Mouse (Mus musculus): Measurements from ENCODE around the gene Plcl1.

- TF ChIP-seq CTCF (IDR thresholded peaks at IDR 0.05; ENCODE audit: borderline replicate concordance, insufficient read depth, low read depth, low read length), result no peak
- no peak for TF ChIP-seq POLR2A (IDR thresholded peaks at IDR 0.05; ENCODE audit: borderline replicate concordance, insufficient read depth, low read length)
Measured at GRCm38 (mm10) chr1:55762284-55762683, 356.6 kb downstream of the Plcl1 start.

Measured in cerebellum, adult 2 months (tissue).